Mouse (Mus musculus): ENCODE results near the gene Ppp1r9b.

- TF ChIP-seq POLR2A (IDR thresholded peaks at IDR 0.05; ENCODE audit: borderline replicate concordance, extremely low read depth, insufficient read depth, insufficient read length, poor library complexity, severe bottlenecking) (no peak), CTCF (IDR thresholded peaks at IDR 0.05; ENCODE audit: borderline replicate concordance, extremely low read depth, insufficient read depth, insufficient read length) (no peak)
These were observed 49.1 kb upstream of the Ppp1r9b start for GRCm38 (mm10) chr11:94941776-94942175.

Data from brain, embryonic 14.5 days (tissue).